Mouse (Mus musculus) heart, postnatal 0 days (tissue): Measurements from ENCODE around the gene Camkmt.

Source experiments
- CTCF ChIP-seq: IDR thresholded peaks from 2 replicates; pipeline ENCODE4 v1.5.1; 2016; ENCODE audit warnings: antibody characterized with exemption, control low read depth, low read depth
- EP300 ChIP-seq: IDR thresholded peaks from 2 replicates; pipeline ENCODE4 v1.6.1; 2016; ENCODE audit warnings: antibody characterized with exemption, low read depth

- TF ChIP-seq EP300: no peak
- TF ChIP-seq CTCF: no peak
Measured at GRCm38 (mm10) chr17:85043404-85043816, 46.9 kb upstream of the Camkmt start.
